Mouse (Mus musculus): ENCODE data around the gene AB124611.
"Not testable (repeated sequence)": the region's sequence is repeated elsewhere in the genome, so short reads cannot be mapped to it uniquely, and the experiment has no call there.

Gene AB124611

DNA sequence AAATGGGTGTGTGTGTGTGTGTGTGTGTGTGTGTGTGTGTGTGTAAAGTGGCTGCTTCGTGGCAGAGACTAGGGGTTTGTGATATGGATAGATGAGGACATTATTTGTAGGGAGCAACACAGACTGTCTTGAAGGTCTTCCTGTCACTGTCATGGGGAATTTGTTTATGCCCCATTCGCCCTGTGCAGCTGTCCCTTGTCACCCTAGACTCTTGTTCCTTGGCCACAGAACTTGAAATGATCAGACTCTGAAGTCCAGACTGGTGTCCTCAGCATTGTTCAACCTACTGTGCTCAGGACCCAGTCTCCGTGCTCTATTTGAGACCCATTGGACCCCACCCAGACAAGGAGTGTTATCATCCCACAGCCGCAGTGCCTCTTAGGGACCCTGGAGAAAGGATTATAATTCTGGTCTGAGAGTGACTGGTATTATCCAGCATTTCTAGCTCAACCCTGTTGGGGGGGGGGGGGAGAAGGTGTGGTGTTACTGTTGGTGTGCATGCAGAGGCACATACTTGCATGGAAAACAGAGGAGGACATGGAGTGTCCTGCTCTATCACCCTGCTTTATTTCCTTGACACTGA, 39.1 kb downstream of the AB124611 start:
- DNase-seq = no peak

DNA sequence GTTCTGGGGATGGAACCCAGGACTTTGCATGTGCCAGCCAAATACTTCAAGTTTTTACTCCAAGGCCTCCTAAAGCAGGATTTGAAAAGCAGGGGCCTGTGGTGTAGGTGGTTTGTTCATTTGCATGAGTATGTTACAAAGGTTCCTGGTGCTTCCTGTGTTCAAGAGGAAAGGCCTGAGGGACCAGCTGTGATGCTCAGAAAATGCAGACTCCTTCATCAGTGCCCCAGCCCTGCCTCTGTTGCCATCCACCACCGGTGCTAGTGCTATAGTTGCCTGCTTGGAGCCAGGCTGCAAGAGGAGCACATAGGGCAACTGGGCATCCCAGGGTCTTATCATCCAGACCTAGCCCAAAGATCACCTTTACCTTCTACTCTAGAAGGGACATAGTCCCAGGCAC, 40.6 kb downstream of the AB124611 start:
- DNase-seq = no peak

DNA sequence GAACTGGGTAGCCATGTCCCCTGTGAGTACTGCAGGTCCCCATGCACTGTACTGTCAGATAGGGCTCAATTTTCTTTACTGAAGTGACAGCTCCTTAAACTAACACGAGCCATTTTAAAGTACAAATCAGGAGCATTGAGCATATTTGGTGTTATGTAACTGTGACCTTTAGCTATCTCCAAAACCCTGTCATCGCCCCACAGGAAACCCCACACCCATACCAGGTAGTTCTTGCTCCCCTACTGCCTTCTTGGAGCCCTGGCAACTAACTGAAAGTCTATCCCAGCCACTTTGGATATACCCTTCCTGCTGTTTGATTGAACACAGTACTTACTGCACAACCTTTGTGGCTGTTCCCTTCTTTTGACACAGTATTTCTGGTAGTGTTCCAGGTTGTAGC, 41.1 kb downstream of the AB124611 start:
- no peak for DNase-seq

DNA sequence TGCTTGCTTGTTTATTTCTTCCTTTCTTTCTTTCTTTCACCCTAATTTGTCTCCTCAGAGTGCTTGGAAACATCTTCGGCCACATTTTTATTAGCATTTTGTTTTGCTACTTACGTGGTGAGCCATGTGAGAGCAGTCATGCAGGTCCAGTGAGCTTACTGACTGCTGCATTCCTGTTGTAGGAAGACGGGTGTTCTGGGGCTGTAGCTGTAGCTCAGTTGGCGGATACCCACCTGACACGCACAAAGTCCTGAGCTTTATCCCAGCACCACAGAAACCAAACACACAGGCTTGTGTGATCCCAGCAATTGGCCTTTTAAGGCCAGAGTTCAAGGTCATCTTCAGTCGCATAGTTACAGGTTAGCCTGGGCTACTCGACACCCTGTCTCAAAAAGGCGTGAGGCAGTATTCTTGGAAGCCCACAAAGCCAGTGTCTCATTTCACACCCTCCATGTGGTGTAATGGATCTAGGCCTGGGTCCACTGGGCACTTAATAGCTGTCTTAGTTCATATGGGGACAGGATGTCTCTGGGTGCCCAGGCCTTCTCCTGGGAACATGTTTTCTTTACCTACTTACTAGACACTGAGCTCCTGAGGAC, 42.8 kb downstream of the AB124611 start:
- DNase-seq = no peak

DNA sequence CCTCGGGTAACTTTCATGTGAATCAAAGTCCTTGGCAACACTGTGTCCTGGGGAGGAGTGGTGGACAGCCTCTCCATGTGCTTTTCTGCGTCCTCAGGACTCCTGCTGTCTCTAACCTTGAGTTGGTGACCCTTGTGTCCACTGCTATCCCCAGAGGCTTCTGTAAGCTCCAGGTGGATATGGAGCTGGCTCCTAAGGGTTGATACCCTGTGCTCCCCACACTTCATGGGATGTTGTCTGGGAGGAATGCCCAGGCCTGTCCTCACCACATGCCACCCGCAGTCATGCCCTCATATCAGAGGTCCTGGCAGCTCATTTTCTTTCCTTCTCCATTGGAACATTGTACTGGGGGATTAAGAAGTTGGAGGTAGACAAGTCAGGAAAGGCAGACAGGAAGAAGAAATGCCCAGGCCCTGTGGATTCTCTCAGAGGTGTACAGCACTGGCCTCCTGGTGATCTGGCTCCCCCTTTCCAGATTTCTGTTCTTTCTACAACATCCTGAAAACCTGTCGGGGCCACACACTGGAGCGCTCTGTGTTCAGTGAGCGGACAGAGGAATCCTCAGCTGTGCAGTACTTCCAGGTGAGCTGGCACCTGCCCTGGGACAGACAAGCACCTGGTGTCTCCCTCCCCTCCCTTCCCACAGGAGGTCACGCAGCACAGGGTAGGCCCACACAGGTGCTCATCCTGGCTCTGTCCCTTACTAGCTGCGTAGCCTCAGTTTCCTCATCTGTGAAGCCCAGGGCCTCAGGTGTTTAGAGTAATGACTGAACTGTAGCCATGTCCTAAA, 48.2 kb downstream of the AB124611 start:
- DNase-seq = no peak

DNA sequence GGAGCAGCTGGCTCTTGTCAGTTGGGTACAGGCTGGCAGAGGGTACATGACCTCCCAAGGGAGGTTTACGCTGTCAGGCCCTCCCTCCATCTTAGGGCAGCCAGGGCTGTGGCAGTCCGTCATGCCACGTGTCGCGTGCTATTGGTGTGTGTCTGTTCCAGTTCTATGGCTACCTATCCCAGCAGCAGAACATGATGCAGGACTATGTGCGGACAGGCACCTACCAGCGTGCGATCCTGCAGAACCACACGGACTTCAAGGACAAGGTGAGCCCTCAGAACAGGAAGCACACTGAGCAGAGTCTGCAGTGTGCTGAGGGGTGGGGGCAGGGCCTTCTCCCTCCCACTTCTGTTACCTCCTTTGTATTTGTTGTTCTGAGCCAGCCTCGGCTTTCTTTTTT, 49.3 kb downstream of the AB124611 start:
- no peak for DNase-seq

DNA sequence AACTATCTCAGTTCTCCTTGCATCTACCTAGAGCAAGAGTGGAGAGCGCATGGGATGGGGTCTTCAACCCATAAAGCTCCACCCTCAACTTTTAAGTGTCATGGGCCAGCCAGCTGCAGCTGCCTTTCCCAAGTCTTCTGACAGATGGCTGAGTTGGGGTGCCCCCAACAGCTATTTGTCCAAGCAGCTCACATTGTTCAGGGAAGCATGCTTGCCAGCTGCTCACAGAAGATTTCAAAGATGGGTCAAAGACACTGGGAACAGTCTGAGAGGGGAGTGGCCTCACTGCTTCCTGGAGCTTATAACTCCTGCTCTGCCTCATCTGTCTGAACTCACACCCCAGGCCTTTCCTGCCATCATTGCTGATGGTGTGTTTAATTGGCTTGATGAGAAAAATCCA, 50.3 kb downstream of the AB124611 start:
- DNase-seq = no peak

DNA sequence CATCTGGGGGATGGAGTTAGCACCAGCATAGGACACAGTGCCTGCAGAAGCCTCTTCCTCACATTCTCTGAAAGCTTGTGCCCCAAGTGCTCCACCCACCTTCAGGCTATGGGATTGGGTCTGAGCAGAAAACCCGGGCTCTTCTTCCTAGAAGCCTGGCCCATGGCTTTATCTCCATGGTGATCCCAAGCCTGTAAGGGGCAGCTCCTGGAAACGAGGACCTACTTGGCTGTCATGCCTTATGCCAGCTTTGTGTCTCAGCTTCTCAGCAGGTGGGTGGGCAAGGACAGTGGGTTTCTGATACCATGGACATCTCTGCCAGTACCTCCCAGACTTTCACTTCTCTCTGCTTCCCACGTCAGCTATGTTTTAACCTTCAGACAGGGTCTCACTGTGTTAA, 52.2 kb downstream of the AB124611 start:
- DNase-seq = no peak

DNA sequence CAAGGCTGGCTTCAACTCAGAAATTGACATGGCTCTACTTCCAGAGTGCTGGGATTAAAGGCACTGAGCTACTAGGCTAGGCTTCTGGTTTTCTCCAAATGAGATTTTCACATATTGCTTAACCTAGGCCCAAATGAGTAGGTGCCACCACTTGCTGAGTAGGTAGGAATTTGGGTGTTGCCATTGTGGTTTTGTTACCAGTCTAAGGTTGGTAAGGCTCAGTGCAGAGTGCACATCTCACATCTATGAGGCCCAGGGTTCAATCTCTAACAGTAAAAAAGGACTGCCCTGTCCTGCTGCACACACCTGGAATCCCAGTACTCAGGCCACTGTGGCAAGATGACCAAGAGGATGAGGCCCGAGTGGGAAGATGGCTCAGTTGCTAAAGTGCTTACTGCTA, 59.4 kb downstream of the AB124611 start:
- no peak for DNase-seq

DNA sequence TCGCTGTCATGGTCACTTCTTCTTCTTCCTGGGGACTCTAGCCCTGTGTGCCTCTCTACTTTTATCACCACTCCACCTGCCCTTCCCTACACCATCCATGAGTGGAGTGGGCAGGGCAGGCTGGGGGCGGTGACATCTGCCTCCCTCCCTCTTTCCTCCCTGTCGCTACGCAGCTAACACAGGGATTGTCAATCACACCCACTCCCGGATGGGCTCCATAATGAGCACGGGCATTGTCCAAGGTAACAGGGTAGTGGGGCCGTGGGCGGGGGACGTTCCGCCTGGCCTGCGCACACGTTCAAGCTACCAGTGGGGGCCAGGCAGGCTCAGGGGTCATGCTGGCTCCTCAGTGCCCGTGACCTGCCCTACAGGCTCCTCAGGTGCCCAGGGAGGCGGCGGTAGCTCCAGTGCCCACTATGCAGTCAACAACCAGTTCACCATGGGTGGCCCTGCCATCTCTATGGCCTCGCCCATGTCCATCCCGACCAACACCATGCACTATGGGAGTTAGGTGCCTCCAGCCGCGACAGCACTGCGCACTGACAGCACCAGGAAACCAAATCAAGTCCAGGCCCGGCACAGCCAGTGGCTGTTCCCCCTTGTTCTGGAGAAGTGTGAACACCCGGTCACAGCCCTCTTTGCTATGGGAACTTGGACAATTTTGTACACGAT, 61.8 kb downstream of the AB124611 start:
- no peak for DNase-seq

DNA sequence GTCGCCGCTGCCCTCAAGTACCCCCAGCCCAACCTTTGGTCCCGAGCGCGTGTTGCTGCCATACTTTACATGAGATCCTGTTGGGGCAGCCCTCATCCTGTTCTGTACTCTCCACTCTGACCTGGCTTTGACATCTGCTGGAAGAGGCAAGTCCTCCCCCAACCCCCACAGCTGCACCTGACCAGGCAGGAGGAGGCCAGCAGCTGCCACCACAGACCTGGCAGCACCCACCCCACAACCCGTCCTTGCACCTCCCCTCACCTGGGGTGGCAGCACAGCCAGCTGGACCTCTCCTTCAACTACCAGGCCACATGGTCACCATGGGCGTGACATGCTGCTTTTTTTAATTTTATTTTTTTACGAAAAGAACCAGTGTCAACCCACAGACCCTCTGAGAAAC, 62.4 kb downstream of the AB124611 start:
- no peak for DNase-seq

DNA sequence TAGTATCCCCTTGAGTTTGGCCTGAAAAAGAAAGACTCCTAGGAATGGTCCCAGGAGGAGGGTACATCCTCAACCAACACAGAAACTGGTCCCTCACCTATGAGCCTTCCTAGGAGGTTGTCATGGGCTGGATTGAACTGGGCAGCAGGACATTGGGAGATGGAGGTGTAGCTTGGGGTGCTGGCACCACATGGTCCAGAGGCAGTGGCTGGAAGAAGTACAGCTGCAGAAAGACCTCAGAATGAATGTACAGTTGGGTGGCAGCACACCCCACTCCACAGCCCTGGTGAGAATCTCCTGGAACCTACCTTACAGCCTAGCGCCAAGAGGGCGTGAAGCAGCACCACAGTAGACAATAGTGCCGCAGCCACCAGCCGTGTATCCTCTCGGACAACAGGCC, 63.6 kb downstream of the AB124611 start:
- DNase-seq = no peak

DNA sequence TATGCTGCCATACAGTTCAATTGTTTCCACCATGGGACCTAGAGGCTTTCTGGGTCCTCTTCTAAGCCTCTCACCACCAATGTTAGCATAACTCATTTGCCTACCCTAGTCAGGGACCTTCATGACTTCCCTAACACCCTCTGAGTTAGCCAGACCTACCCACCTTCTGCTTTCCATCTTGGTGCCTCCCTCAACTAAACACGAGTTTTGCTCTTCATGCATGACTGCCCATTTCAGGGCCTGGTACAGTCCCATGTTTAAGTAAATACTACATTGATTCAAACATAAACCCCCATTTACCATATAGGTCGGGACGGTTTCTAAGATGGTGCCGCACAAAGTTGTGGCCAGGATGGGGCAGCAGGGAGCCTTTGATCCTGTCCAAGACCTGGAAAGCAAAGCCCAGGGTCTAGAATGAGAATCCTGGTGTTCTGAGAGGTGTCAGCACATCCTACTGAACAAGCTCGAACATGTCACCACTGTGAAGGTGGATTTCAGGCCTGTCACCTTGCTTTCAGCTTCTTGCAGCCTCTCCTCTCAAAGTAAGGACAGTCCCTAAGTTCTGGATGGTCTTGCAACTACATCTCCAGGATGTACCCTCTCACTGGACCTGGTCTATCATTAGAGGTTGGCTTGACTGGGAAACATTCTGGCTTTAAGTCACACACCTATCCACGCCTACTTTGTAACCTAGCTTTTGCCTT, 65.3 kb downstream of the AB124611 start:
- DNase-seq = no peak

DNA sequence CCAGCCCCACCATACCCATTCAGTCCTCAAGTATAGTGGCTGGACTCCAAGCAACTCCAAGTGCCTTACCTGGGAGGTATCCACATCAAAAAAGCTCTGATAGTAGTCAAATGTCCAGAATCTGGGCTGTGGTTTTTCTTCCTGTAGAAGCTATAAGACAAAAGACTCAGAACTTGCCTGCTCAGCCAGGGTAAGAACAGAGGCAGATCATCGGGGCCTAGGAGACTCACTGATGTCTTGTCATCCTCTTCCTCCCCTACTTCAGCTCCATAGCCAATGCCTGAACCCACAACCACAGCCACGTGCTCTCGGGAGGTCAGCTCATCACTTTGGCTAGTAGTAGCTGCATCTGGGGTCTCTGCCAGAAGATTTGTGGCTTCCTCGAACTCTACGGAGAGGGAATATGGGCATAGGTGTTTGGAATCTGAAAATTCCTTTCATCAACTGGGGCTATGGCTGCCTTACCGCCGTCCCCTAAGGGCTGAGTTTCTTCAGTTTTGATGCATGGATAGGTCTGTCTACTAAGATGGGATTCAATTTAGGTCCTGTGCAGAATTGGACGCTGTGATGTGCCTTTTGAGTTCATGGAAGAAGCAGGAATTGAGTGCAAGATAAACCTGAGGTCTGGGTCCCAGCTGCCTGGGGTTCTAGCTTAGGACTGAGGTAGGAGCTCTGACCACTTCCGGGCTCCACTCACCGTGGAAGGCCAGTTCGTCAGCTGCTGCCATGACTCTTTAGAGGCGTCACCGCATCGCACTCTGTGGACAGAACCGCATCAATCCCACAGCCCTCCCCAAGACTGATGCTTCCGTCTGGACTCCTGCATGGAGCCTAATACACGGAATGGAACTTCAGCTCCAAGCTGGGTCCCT, 66.1 kb downstream of the AB124611 start:
- peak; percentile 13 for DNase-seq

DNA sequence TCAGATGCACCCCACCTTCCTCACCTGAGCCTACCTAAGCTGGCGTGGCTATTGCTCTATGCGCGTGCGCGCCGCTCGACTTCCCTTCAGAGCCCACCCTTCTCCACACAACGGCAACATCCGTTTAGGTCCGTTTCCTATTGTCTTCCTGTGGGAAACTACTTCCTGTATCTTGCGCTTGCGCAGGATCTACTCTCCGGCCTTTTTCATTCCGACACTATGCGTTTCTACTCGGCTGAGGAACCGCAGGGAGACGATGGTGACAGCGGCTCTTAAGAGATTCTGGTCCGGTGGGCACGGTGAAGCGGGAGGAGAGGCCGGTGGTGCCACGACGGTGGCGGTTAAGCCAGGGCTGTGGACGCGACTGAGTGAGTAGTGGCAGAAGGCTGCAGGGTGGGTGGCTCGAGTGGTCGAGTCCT, 66.7 kb downstream of the AB124611 start, which contains the start of the genes Timm29 and Yipf2:
Gene Timm29, plus strand, starts transcription at position 20 of the 419 bp plus-strand sequence.
Gene Yipf2, minus strand, starts transcription at position 126 of the 419 bp plus-strand sequence.
- DNase-seq = peak; percentile 83

DNA sequence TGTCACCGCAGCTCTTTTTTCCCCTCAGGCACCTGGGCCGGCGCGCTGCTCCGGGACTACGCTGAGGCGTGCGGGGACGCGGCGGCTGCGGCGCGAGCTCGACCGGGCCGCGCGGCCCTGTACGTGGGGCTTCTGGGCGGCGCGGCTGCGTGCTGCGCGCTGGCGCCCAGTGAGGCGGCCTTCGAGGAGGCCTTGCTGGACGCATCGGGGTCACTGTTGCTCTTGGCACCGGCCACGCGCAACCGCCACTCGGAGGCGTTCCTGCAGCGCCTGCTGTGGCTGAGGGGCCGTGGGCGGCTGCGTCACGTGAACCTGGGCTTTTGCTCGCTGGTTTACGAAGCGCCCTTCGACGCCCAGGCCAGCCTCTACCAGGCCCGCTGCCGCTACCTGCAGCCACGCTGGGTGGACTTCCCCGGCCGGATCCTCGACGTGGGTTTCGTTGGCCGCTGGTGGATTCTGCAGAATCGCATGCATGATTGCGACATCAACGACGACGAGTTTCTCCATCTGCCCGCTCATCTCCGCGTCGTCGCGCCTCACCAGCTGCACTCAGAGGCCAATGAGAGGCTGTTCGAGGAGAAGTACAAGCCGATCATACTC, 67.2 kb downstream of the AB124611 start:
- peak; percentile 54 for DNase-seq

DNA sequence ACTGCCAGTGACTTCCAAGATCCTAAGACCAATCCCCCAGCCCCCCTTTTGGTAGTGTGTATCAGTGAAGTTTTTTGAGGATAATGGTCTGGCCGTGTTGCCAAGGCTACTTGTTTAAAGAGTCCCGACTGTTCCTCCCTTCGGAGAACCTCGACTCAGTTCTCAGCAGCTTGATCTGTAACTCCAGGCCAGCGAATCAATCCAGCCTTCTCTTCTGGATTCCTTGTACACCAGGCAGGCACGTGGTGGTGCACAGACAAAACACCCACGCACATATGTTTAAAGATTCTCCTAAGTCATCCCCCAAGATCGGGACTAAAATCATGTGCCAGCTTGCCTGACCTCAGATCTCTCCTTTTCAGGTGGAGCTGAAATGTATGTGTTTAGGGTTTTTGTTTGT, 68.4 kb downstream of the AB124611 start:
- not testable (repeated sequence) for DNase-seq

DNA sequence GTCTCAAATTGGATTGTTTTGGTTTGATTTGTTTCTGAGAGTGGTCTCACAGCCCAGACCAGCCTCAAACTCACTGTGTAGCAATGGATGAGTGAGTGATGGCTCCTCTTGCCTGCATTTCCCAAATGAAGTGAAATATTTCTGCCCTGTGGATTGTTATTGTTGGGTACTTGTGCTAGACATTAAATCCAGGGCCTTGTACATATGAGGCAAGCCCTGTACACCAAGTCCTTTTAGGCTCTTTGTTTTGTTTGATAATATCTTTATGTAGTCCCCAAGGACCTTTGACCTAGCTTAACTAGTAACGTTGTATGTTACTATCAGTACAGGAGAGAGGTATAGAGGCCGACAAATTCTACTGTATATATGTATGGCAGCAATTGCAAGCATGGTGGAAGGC, 68.9 kb downstream of the AB124611 start:
- no peak for DNase-seq
